ENCODE assay signal across 8 mouse cellular contexts in genomic region chr11:33122575-33123268, GRCm38 (mm10). TPM values are rescaled to one million over a fixed set of nuclear protein-coding genes. Genes with fewer than 3 reads are reported as not detected.
DNase-seq lines count a peak whose midpoint lies in the region; ATAC-seq lines count a peak whose summit lies in the region.

No protein-coding gene starts in this region.

- H3K9me3 ChIP-seq in heart, embryonic 12.5 days (replicated peaks), result 0 out of 2 replicates have a peak, but pooled peaks cover under 1% of the 10 kb centered on the region
- no peaks in the 10 kb centered on the region for H3K9me3 ChIP-seq in kidney, embryonic 14.5 days (ENCODE audit: control insufficient read depth, low read length)
- H3K9me3 ChIP-seq in midbrain, embryonic 12.5 days, result no peaks in the 10 kb centered on the region

- WGBS in heart, embryonic 12.5 days, result under 1% methylated on average over 36 of the region's 37 CpGs
- WGBS in kidney, embryonic 14.5 days, result under 1% methylated on average over 37 of the region's 37 CpGs
- 1% methylated on average over 37 of the region's 37 CpGs for WGBS in midbrain, embryonic 12.5 days

- no peaks in the 10 kb centered on the region for H3K36me3 ChIP-seq in heart, embryonic 12.5 days
- no peaks in the 10 kb centered on the region for H3K36me3 ChIP-seq in kidney, embryonic 14.5 days (ENCODE audit: control insufficient read depth, insufficient read depth, low read length)
- no peaks in the 10 kb centered on the region for H3K36me3 ChIP-seq in midbrain, embryonic 12.5 days

- peaks cover 43% of the 10 kb centered on the region for H3K27me3 ChIP-seq in heart, embryonic 12.5 days (replicated peaks)
- H3K27me3 ChIP-seq in kidney, embryonic 14.5 days (ENCODE audit: control insufficient read depth, insufficient read depth, low read length), result no peaks in the 10 kb centered on the region
- peaks cover 25% of the 10 kb centered on the region for H3K27me3 ChIP-seq in midbrain, embryonic 12.5 days

- peak overlapping the region; percentile 42 for H3K4me3 ChIP-seq in heart, embryonic 12.5 days
- H3K4me3 ChIP-seq in kidney, embryonic 14.5 days (ENCODE audit: low read length), result peak overlapping the region; percentile 27
- peak overlapping the region; percentile 37 for H3K4me3 ChIP-seq in midbrain, embryonic 12.5 days

- ATAC-seq in heart, embryonic 12.5 days (ENCODE audit: insufficient number of reproducible peaks, low FRiP score), result peak; percentile 63; the same call in 1 of the 2 replicates
- ATAC-seq in kidney, embryonic 14.5 days (ENCODE audit: low FRiP score, low TSS enrichment), result peak; percentile 89
- peak; percentile 69 for ATAC-seq in midbrain, embryonic 12.5 days (ENCODE audit: low FRiP score, low read depth)
- no peak for ATAC-seq in frontal cortex, adult (ENCODE audit: low TSS enrichment)

- DNase-seq in 3T3-L1 (ENCODE audit: low read depth, low spot score), result peak; percentile 13
- DNase-seq in embryo, embryonic 10 days (ENCODE audit: low spot score), result peak; percentile 84
- no peak for DNase-seq in spleen, postnatal 36 days (ENCODE audit: low spot score in 2 of 2)
- DNase-seq in right cerebral cortex, postnatal 4 days, result no peak

- no peak overlapping the region for H3K27ac ChIP-seq in heart, embryonic 12.5 days (ENCODE audit: poor library complexity, severe bottlenecking)
- no peak overlapping the region for H3K27ac ChIP-seq in kidney, embryonic 14.5 days (ENCODE audit: low read depth, low read length)
- no peak overlapping the region for H3K27ac ChIP-seq in midbrain, embryonic 12.5 days (replicated peaks)

- H3K9ac ChIP-seq in heart, embryonic 12.5 days, result peak overlapping the region; percentile 64
- H3K9ac ChIP-seq in kidney, embryonic 14.5 days (ENCODE audit: low read depth, low read length), result peak overlapping the region; percentile 38; the same call in 1 of the 2 replicates
- peak overlapping the region; percentile 50 for H3K9ac ChIP-seq in midbrain, embryonic 12.5 days (replicated peaks)

- no peaks in the 10 kb centered on the region for H3K4me1 ChIP-seq in heart, embryonic 12.5 days (replicated peaks)
- peaks cover 4% of the 10 kb centered on the region; the same call in 1 of the 2 replicates for H3K4me1 ChIP-seq in kidney, embryonic 14.5 days (ENCODE audit: control insufficient read depth, insufficient read depth, low read length)
- peaks cover 7% of the 10 kb centered on the region; the same call in 1 of the 2 replicates for H3K4me1 ChIP-seq in midbrain, embryonic 12.5 days

- H3K4me2 ChIP-seq in heart, embryonic 12.5 days, result peak overlapping the region; percentile 70
- H3K4me2 ChIP-seq in kidney, embryonic 14.5 days (replicated peaks; ENCODE audit: low read depth, low read length), result peak overlapping the region; percentile 66
- H3K4me2 ChIP-seq in midbrain, embryonic 12.5 days (replicated peaks), result peak overlapping the region; percentile 59

RNA-seq across cellular contexts. Expression of gene Fgf18, which starts 24.5 kb away (rescaled TPM):
- 2.6 TPM in 2 replicates for polyA plus RNA-seq in heart, embryonic 12.5 days (2016; fragmentation: Nextera tagmentation; extraction: Ambion mirVana)
- 3.0 and 4.0 TPM in 2 replicates for polyA plus RNA-seq in kidney, embryonic 14.5 days (2014; fragmentation: Nextera tagmentation; extraction: Ambion mirVana)
- polyA plus RNA-seq in midbrain, embryonic 12.5 days (2016; fragmentation: Nextera tagmentation; extraction: Ambion mirVana), result 3.0 and 3.6 TPM in 2 replicates

RNA-seq across cellular contexts. Expression of gene Npm1, which starts 40.3 kb away (rescaled TPM):
- polyA plus RNA-seq in heart, embryonic 12.5 days (2016; fragmentation: Nextera tagmentation; extraction: Ambion mirVana), result 513 and 525 TPM in 2 replicates
- polyA plus RNA-seq in kidney, embryonic 14.5 days (2014; fragmentation: Nextera tagmentation; extraction: Ambion mirVana), result 1,562 and 1,907 TPM in 2 replicates
- polyA plus RNA-seq in midbrain, embryonic 12.5 days (2016; fragmentation: Nextera tagmentation; extraction: Ambion mirVana), result 647 and 719 TPM in 2 replicates

Comparison
In these comparisons a context has a peak if more than half of its experiments do, and no peak if none do; other contexts are left out.
1. DNase-seq: peak in 3T3-L1 (single experiment) and embryo, embryonic 10 days (single experiment); none in spleen, postnatal 36 days (0 of 2) and right cerebral cortex, postnatal 4 days (single experiment).
2. Peak in every context shown above with its lines, with median percentiles within 50 percentile points of each other: H3K4me2 ChIP-seq, H3K4me3 ChIP-seq and H3K9ac ChIP-seq.